Mouse (Mus musculus) forebrain, embryonic 16.5 days (tissue): ENCODE data around the gene Actr6. TPM values are rescaled to one million over a fixed set of nuclear protein-coding genes. Genes with fewer than 3 reads are reported as not detected.

ENCODE experiments used
- ATAC-seq: fragments of 200-750 bp; cut with Nextera tagmentation; 2 replicates; pipeline ENCODE4 v1.8.0; 2017; ENCODE audit warnings: mild to moderate bottlenecking, moderate library complexity
- H3K27ac ChIP-seq: fragments of 300-500 bp; sonication (generic); 2 replicates; pipeline ENCODE4 v1.5.1; 2014; ENCODE audit warnings: low read length, control low read depth
- H3K27me3 ChIP-seq: fragments of 300-500 bp; sonication (generic); replicated peaks from 2 replicates; pipeline ENCODE4 v1.6.1; 2014; ENCODE audit warnings: low read length; ENCODE audit not compliant: control insufficient read depth, insufficient read depth
- H3K36me3 ChIP-seq: fragments of 300-500 bp; sonication (generic); 2 replicates; pipeline ENCODE4 v1.6.1; 2014; ENCODE audit not compliant: control insufficient read depth, insufficient read depth
- H3K4me1 ChIP-seq: fragments of 300-500 bp; sonication (generic); replicated peaks from 2 replicates; pipeline ENCODE4 v1.6.1; 2014; ENCODE audit warnings: low read length; ENCODE audit not compliant: control insufficient read depth, insufficient read depth
- H3K4me2 ChIP-seq: fragments of 300-500 bp; sonication (generic); 2 replicates; pipeline ENCODE4 v1.6.1; 2014; ENCODE audit warnings: mild to moderate bottlenecking, low read length, control low read depth
- H3K4me3 ChIP-seq: fragments of 300-500 bp; sonication (generic); replicated peaks from 2 replicates; pipeline ENCODE4 v1.5.1; 2014; ENCODE audit warnings: mild to moderate bottlenecking, low read length, control low read depth
- H3K9ac ChIP-seq: fragments of 300-500 bp; sonication (generic); replicated peaks from 2 replicates; pipeline ENCODE4 v1.6.1; 2014; ENCODE audit warnings: low read depth, low read length, control low read depth
- H3K9me3 ChIP-seq: fragments of 300-500 bp; sonication (generic); 2 replicates; pipeline ENCODE4 v1.6.1; 2016; ENCODE audit warnings: low read length; ENCODE audit not compliant: control insufficient read depth
- WGBS: fragments of 180-500 bp; shearing (Covaris S2); extraction: QIAGEN DNeasy Blood & Tissue Kit; methylation state at CpG from one replicate; pipeline ENCODE4 v1.1.7; 2014; 5-methylcytosine and 5-hydroxymethylcytosine counted together
- polyA plus RNA-seq: library from polyadenylated mRNA; unstranded; fragments of >200 nt; fragmentation: Nextera tagmentation; extraction: Ambion mirVana; gene quantifications from 2 replicates; pipeline ENCODE4 v1.2.1, GENCODE M21; 2015

The Actr6 gene
- polyA plus RNA-seq, 1 experiment from 2014 or later: 59.5 TPM

DNA sequence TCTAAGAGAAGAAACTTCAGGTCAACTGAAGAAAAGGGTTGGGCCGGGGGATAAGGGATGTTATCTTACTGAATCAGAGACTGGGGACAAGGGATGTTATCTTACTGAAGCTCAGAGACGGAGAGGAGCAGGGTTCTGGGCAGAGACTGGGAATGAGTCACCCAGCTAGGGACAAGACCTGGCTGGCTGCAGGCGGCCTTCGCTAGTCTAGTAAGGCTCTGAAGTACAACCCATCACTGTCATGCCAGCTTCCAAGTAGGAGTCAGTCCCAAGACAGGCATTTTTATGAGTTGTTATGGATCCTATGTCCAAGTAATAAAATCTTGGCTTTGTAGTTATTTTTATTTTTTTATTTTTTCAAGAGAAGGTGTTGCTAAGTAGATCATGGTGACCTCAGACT is 11.2 kb upstream of the Actr6 start:
- Histone ChIP-seq H3K4me3 (no peak overlapping the region), H3K36me3 (no peaks in the 10 kb centered on the region), H3K27me3 (no peaks in the 10 kb centered on the region), H3K9me3 (no peaks in the 10 kb centered on the region), H3K4me1 (peaks cover 7% of the 10 kb centered on the region), H3K9ac (no peak overlapping the region), H3K4me2 (no peak overlapping the region), H3K27ac (no peak overlapping the region)
- ATAC-seq: no peak
- WGBS: 94% methylated on average over 4 of the region's 4 CpGs

DNA sequence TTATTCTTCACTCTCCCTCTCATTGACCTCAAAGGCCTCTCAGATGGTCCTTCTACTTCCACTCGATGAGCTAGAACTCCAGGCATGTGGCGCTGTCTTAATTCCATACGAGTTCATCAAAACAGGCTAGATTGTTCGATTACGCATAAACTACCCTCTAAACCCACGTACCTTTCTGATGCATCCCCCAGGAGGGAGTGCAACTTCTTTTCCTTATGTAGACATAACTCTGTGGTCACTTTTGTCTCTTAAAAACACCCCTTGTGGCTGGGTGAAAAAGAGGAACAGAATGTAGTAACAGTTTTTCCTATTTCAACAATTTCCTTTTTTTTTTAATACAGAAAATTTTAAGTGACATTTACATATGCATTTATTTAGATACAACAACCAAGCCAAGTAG is 8.9 kb upstream of the Actr6 start:
- Histone ChIP-seq H3K27ac (no peak overlapping the region), H3K4me2 (no peak overlapping the region), H3K9me3 (no peaks in the 10 kb centered on the region), H3K36me3 (no peaks in the 10 kb centered on the region), H3K27me3 (0 out of 2 replicates have a peak, but pooled peaks cover 3% of the 10 kb centered on the region), H3K4me1 (no peaks in the 10 kb centered on the region), H3K4me3 (no peak overlapping the region), H3K9ac (no peak overlapping the region)
- no peak for ATAC-seq
- 83% methylated on average over 6 of the region's 6 CpGs for WGBS

- Histone ChIP-seq H3K27me3 (0 out of 2 replicates have a peak, but pooled peaks cover 3% of the 10 kb centered on the region), H3K9ac (no peak overlapping the region), H3K4me1 (no peaks in the 10 kb centered on the region), H3K27ac (no peak overlapping the region), H3K9me3 (no peaks in the 10 kb centered on the region), H3K4me2 (no peak overlapping the region), H3K4me3 (no peak overlapping the region), H3K36me3 (no peaks in the 10 kb centered on the region)
- 45% methylated on average over 7 of the region's 7 CpGs for WGBS
- no peak for ATAC-seq
These were observed 7.6 kb upstream of the Actr6 start for GRCm38 (mm10) chr10:89739703-89740102.

DNA sequence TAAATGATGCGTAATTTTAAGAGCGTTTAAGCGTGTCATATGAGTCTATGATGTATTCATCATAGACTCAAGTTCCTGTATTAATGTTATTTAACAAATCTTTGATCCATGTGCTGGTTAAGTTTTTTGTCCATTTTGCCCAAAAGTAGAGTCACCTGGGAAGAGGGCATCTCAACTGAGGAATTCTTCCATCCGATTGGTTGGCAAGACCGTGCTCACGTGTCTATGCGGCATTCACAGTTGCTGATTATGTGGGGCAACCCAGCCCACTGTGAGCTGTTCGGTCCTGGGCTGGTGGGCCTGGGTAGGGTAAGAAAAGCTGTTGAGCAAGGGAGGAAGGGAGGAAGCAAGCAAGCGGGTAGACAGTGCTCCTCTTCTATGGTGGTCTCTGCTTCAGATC is 6.3 kb upstream of the Actr6 start:
- Histone ChIP-seq H3K4me3 (no peak overlapping the region), H3K9me3 (no peaks in the 10 kb centered on the region), H3K4me1 (no peaks in the 10 kb centered on the region), H3K27me3 (0 out of 2 replicates have a peak, but pooled peaks cover 3% of the 10 kb centered on the region), H3K4me2 (no peak overlapping the region), H3K27ac (no peak overlapping the region), H3K9ac (no peak overlapping the region), H3K36me3 (no peaks in the 10 kb centered on the region)
- WGBS: 92% methylated on average over 9 of the region's 9 CpGs
- ATAC-seq: no peak

- Histone ChIP-seq H3K9me3 (no peaks in the 10 kb centered on the region), H3K4me2 (no peak overlapping the region), H3K9ac (no peak overlapping the region), H3K27me3 (0 out of 2 replicates have a peak, but pooled peaks cover 3% of the 10 kb centered on the region), H3K27ac (no peak overlapping the region), H3K4me3 (no peak overlapping the region), H3K36me3 (no peaks in the 10 kb centered on the region), H3K4me1 (peaks cover under 1% of the 10 kb centered on the region; the same call in 1 of the 2 replicates)
- 93% methylated on average over 3 of the region's 3 CpGs for WGBS
- no peak for ATAC-seq
These were observed 5.8 kb upstream of the Actr6 start for GRCm38 (mm10) chr10:89737887-89738286.

GRCm38 (mm10) chr10:89737092-89737491 is 5.0 kb upstream of the Actr6 start:
- ATAC-seq: no peak
- 45% methylated on average over 5 of the region's 5 CpGs for WGBS

DNA sequence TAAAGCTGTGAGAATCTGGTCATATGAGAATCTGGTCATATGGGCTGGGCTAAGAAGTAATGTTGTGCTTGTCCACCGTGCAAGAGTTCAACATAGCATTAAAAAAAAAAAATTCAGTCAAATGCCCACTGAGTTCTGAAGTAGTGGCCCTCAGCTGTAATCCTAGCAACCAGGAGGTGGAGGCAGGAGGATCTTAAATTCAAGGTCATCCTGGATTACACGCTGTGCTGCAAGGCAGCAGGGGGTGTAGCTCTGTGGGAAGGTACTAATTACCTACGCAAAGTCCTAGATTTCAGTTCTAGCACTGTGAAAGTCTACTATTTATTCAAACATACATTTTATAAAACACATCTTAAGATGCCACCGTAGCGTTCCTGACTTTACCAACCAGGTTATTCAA is 754 bp downstream of the Actr6 start:
- no peaks in the 10 kb centered on the region for H3K27me3 ChIP-seq
- H3K27ac ChIP-seq: peak overlapping the region; percentile 90
- no peaks in the 10 kb centered on the region for H3K9me3 ChIP-seq
- peak overlapping the region; percentile 73 for H3K9ac ChIP-seq
- H3K4me2 ChIP-seq: peak overlapping the region; percentile 89
- no peak for ATAC-seq
- peak overlapping the region; percentile 80 for H3K4me3 ChIP-seq
- peaks cover 18% of the 10 kb centered on the region for H3K4me1 ChIP-seq
- 12% methylated on average over 5 of the region's 5 CpGs for WGBS
- no peaks in the 10 kb centered on the region for H3K36me3 ChIP-seq

More at GRCm38 (mm10) chr10:89737092-89737491, 5.0 kb upstream of the Actr6 start:
- Histone ChIP-seq H3K9ac (no peak overlapping the region), H3K27ac (no peak overlapping the region), H3K4me1 (peaks cover 4% of the 10 kb centered on the region; the same call in 1 of the 2 replicates), H3K27me3 (0 out of 2 replicates have a peak, but pooled peaks cover 3% of the 10 kb centered on the region), H3K36me3 (no peaks in the 10 kb centered on the region), H3K9me3 (no peaks in the 10 kb centered on the region), H3K4me2 (no peak overlapping the region), H3K4me3 (no peak overlapping the region)

GRCm38 (mm10) chr10:89730386-89730785 is 1.7 kb downstream of the Actr6 start:
- Histone ChIP-seq H3K4me3 (no peak overlapping the region), H3K9ac (no peak overlapping the region), H3K36me3 (peaks cover 3% of the 10 kb centered on the region; the same call in 1 of the 2 replicates), H3K4me2 (no peak overlapping the region), H3K27me3 (no peaks in the 10 kb centered on the region), H3K4me1 (peaks cover 18% of the 10 kb centered on the region), H3K9me3 (no peaks in the 10 kb centered on the region), H3K27ac (no peak overlapping the region)
- WGBS: 82% methylated on average over 6 of the region's 6 CpGs
- ATAC-seq: no peak

DNA sequence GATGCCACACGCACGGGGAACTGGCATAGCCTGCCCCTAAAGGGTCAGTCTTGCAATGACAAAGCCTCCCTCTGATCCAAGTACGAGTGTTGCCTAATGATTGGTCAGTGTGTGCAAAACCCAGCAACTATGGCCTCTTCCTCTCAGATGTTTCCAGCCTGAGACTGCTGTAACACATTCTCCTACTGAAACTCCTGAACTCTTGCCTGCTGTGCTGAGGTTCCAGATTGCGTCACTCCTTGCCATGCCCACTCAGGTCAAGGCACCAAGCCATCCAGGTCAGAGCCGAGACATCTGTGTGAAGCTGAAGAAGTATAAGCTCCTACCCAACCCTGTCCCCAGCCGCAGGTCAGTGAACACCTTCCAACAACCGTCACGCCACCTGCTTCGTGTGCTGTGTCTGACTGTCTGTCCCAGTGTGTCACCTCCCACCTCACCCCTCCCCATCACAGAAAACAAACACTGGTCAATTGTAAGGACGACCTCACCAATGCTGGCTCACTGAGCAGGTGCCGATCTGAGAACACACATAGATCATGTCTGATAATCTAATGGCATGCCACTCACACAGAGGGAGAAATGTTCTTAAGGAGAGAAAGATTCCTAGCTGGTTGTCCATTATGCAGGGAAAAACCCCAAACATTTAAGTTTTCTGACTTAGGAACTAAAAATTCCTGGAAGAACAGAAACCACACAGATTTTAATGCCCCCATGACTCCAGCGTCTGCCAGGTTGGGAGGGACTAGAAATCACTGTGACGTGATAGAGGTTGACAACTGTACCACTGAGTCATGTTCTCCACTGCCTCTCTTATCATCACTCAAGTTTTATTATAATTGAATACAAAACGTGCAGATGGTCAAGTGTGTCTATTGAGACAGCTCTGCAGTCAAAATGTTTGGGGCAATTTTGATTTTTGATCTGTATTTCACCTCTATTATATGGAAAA is 9.6 kb downstream of the Actr6 start:
- Histone ChIP-seq H3K9me3 (no peaks in the 10 kb centered on the region), H3K4me3 (no peak overlapping the region), H3K4me1 (no peaks in the 10 kb centered on the region), H3K9ac (no peak overlapping the region), H3K27ac (no peak overlapping the region), H3K4me2 (no peak overlapping the region), H3K36me3 (peaks cover 15% of the 10 kb centered on the region), H3K27me3 (no peaks in the 10 kb centered on the region)
- WGBS: 90% methylated on average over 14 of the region's 14 CpGs
- ATAC-seq: no peak
